Mouse (Mus musculus) olfactory bulb, adult 2 months (tissue): Measurements from ENCODE around the gene Abcb6.

Source experiments
- CTCF ChIP-seq: fragments of 200-500 bp; IDR thresholded peaks from 2 replicates; pipeline ENCODE4 v1.5.1; 2012; ENCODE audit warnings: low read depth, mild to moderate bottlenecking, low read length, moderate library complexity; ENCODE audit not compliant: insufficient read depth
- POLR2A ChIP-seq: fragments of 200-500 bp; IDR thresholded peaks from 2 replicates; pipeline ENCODE4 v1.6.1; 2012; ENCODE audit warnings: mild to moderate bottlenecking, low read depth, low read length, moderate library complexity; ENCODE audit not compliant: insufficient read depth

GRCm38 (mm10) chr1:75191622-75192402, 11.6 kb upstream of the Abcb6 start, which contains the start of the genes Ankzf1 and Atg9a:
- TF ChIP-seq POLR2A (peak; percentile 89), CTCF (no peak)
